Mouse (Mus musculus): ENCODE measurements around the gene Zbp1. TPM values are rescaled to one million over a fixed set of nuclear protein-coding genes. Genes with fewer than 3 reads are reported as not detected.
A peak's percentile ranks its signal among the peaks of the same experiment; 100 is the strongest.

The Zbp1 gene
- polyA plus RNA-seq, 1 experiment, result 63.7 TPM

DNA sequence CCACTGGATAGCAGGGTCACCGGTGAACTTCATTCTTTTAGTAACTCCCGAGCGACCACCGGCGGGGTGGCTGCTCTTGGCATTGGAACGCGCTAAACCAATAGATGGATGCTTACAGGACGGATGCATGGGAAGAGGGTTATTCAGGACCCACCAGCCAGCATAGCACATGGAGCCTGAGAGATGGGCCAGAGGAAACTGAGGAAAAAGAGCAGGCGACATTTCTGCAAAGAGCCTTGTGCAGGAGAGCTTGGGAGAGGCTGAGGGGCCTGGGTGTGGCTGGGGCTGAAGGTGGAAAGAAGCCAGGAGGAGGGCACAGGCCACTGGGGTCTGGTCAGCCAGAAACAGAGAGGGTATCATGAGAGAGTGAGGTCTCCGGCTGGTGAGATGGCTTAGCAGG, 35.4 kb downstream of the Zbp1 start:
- DNase-seq, result peak; percentile 0
- Histone ChIP-seq H3K27me3 (ENCODE audit: control insufficient read depth, insufficient read depth, low read length) (no peaks in the 10 kb centered on the region), H3K27ac (ENCODE audit: control insufficient read depth, insufficient read depth, low read length) (no peak overlapping the region), H3K36me3 (ENCODE audit: control insufficient read depth, insufficient read depth, low read length) (no peaks in the 10 kb centered on the region), H3K4me3 (ENCODE audit: control insufficient read depth, insufficient read depth, low read length) (no peak overlapping the region), H3K4me1 (replicated peaks; ENCODE audit: control insufficient read depth, insufficient read depth, low read length) (peaks cover 4% of the 10 kb centered on the region)
- no peak for TF ChIP-seq POLR2A (IDR thresholded peaks at IDR 0.05; ENCODE audit: control insufficient read depth, extremely low read depth, insufficient read depth, low read length, poor library complexity)
- WGBS, result 96% methylated on average over 10 of the region's 10 CpGs

DNA sequence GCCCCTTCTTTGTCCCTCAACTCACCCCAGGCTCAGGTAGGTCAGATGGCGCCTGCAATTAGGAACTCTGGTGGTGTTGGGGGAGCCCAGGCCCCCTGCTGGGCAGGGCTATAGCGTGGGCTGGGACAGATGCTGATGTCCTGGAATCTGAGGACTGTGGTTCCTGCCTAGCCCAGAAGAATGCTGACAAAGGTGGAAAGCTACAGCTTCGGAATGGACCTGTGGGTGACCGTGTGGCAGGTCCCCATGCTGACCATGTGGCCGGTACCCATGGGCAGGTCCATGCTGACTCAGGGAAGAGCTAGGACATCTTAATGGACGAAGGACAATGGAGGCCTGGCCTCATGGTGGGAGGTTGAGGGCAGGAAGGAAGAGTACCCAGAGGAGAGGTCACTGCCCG, 35.9 kb downstream of the Zbp1 start:
- no peaks in the 10 kb centered on the region for H3K36me3 ChIP-seq (ENCODE audit: control insufficient read depth, insufficient read depth, low read length)
- peaks cover 4% of the 10 kb centered on the region for H3K4me1 ChIP-seq (replicated peaks; ENCODE audit: control insufficient read depth, insufficient read depth, low read length)
- no peak for TF ChIP-seq CTCF (IDR thresholded peaks at IDR 0.05; ENCODE audit: borderline replicate concordance, control insufficient read depth, extremely low read depth, insufficient read depth, low read length, poor library complexity)
- no peak for TF ChIP-seq POLR2A (IDR thresholded peaks at IDR 0.05; ENCODE audit: control insufficient read depth, extremely low read depth, insufficient read depth, low read length, poor library complexity)
- no peaks in the 10 kb centered on the region for H3K27me3 ChIP-seq (ENCODE audit: control insufficient read depth, insufficient read depth, low read length)
- H3K27ac ChIP-seq (ENCODE audit: control insufficient read depth, insufficient read depth, low read length), result no peak overlapping the region
- 97% methylated on average over 7 of the region's 7 CpGs for WGBS
- no peak overlapping the region for H3K4me3 ChIP-seq (ENCODE audit: control insufficient read depth, insufficient read depth, low read length)
- no peak for DNase-seq

DNA sequence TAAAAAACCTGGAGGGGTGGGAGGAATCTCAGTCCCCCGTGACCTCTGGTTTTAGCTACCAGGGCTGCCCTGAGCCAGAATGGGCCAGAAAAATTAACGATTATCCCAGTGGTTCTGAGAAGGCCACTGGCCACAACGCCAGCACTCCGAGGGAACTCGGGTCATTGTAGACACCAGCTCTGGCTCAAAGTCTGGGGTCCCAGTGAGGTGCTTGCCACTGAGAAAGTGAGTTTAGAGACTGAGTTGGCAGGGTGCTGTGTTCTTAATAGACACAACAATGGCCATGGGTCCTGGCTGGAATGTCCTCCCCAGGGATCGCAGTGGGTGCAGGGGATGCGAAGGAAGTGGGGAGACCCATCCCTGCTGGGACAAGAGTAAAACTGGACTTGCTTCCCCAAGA, 36.8 kb downstream of the Zbp1 start:
- Histone ChIP-seq H3K27ac (ENCODE audit: control insufficient read depth, insufficient read depth, low read length) (no peak overlapping the region), H3K36me3 (ENCODE audit: control insufficient read depth, insufficient read depth, low read length) (no peaks in the 10 kb centered on the region), H3K4me1 (replicated peaks; ENCODE audit: control insufficient read depth, insufficient read depth, low read length) (peaks cover 13% of the 10 kb centered on the region), H3K27me3 (ENCODE audit: control insufficient read depth, insufficient read depth, low read length) (no peaks in the 10 kb centered on the region), H3K4me3 (ENCODE audit: control insufficient read depth, insufficient read depth, low read length) (no peak overlapping the region)
- WGBS, result 96% methylated on average over 7 of the region's 7 CpGs
- peak; percentile 0 for DNase-seq
- no peak for TF ChIP-seq POLR2A (IDR thresholded peaks at IDR 0.05; ENCODE audit: control insufficient read depth, extremely low read depth, insufficient read depth, low read length, poor library complexity)

DNA sequence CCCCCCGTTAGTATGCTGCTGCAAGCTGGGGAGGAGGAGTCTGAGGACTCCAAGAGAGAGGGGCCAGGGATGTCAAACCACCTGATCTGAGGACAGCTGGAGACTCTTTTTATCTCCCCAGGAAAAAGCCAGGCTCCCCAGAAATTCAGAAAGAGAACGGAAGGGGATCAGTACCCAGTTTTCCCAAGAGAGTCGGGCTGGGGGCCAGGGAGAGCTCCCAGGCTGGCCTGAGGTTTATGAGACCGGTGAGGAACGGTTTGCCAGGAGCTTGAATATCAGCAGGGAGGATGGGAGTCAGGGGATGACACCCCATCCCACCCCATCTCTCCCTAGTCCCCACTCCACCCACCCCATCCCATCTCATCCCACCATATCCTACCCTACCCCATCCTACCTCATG, 37.2 kb downstream of the Zbp1 start:
- no peaks in the 10 kb centered on the region for H3K27me3 ChIP-seq (ENCODE audit: control insufficient read depth, insufficient read depth, low read length)
- no peak overlapping the region for H3K27ac ChIP-seq (ENCODE audit: control insufficient read depth, insufficient read depth, low read length)
- H3K4me3 ChIP-seq (ENCODE audit: control insufficient read depth, insufficient read depth, low read length), result no peak overlapping the region
- no peaks in the 10 kb centered on the region for H3K36me3 ChIP-seq (ENCODE audit: control insufficient read depth, insufficient read depth, low read length)
- no peak for DNase-seq
- 80% methylated on average over 5 of the region's 5 CpGs for WGBS
- TF ChIP-seq CTCF (IDR thresholded peaks at IDR 0.05; ENCODE audit: borderline replicate concordance, control insufficient read depth, extremely low read depth, insufficient read depth, low read length, poor library complexity) (no peak), POLR2A (IDR thresholded peaks at IDR 0.05; ENCODE audit: control insufficient read depth, extremely low read depth, insufficient read depth, low read length, poor library complexity) (no peak)
- peaks cover 12% of the 10 kb centered on the region for H3K4me1 ChIP-seq (replicated peaks; ENCODE audit: control insufficient read depth, insufficient read depth, low read length)

DNA sequence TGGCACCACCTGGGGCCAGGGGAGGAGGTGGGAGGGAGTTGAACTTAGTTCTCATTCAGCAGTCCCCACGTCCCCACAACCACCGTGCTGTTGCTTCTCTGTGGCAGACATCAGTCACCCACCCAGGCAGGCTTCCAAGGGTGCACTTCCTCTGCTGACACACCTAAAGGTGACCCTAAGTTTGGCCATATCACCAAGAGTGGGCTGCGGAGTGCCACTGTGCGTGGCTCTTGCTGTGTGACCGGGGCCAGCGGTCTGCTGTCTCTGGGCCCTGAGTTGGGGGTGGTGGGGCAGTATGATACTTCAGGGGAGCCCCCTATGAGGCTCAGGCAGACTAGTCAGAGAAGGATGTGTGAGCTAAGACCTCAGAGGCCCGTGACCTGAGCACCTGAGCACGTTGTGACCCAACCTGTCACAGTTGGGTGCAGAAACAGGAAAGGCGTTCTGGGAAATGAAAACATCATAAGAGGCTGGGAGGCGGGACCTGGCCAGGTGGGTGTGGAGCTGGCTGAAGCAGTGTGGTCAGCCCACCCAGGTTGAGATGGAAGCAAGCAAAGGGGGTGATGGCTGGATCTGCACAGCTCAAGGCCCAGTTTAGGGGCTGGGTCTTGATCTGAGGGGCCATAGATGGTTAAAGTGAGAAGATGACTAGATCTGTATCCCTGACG, 37.9 kb downstream of the Zbp1 start:
- no peak for TF ChIP-seq CTCF (IDR thresholded peaks at IDR 0.05; ENCODE audit: borderline replicate concordance, control insufficient read depth, extremely low read depth, insufficient read depth, low read length, poor library complexity)
- TF ChIP-seq POLR2A (IDR thresholded peaks at IDR 0.05; ENCODE audit: control insufficient read depth, extremely low read depth, insufficient read depth, low read length, poor library complexity), result no peak
- no peak overlapping the region for H3K27ac ChIP-seq (ENCODE audit: control insufficient read depth, insufficient read depth, low read length)
- H3K4me1 ChIP-seq (replicated peaks; ENCODE audit: control insufficient read depth, insufficient read depth, low read length), result peaks cover 11% of the 10 kb centered on the region
- WGBS, result 83% methylated on average over 11 of the region's 11 CpGs
- peak; percentile 1 for DNase-seq
- H3K36me3 ChIP-seq (ENCODE audit: control insufficient read depth, insufficient read depth, low read length), result no peaks in the 10 kb centered on the region
- H3K4me3 ChIP-seq (ENCODE audit: control insufficient read depth, insufficient read depth, low read length), result no peak overlapping the region
- H3K27me3 ChIP-seq (ENCODE audit: control insufficient read depth, insufficient read depth, low read length), result no peaks in the 10 kb centered on the region

DNA sequence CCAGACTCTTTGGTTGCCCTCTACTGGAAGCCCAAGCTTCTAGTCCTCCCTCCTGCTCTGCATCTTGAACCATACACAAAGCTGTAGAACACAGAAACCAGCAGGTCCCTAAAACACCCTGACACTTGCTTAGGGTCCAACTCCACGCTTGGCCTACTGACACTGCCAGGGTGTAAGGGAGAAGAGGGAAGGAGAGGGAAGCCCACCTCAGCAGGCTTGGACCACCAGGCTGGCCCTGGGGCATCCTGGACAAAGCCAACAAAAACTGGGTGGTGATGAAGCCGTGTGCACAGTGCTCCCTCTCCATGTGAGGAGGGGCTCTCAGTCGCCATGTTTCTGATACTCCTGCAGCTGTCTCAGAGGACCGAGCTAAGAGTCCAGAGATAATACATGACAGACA, 38.7 kb downstream of the Zbp1 start:
- Histone ChIP-seq H3K27ac (ENCODE audit: control insufficient read depth, insufficient read depth, low read length) (no peak overlapping the region), H3K4me3 (ENCODE audit: control insufficient read depth, insufficient read depth, low read length) (no peak overlapping the region), H3K36me3 (ENCODE audit: control insufficient read depth, insufficient read depth, low read length) (no peaks in the 10 kb centered on the region), H3K4me1 (replicated peaks; ENCODE audit: control insufficient read depth, insufficient read depth, low read length) (peaks cover 11% of the 10 kb centered on the region), H3K27me3 (ENCODE audit: control insufficient read depth, insufficient read depth, low read length) (no peaks in the 10 kb centered on the region)
- peak; percentile 0 for DNase-seq
- 97% methylated on average over 4 of the region's 4 CpGs for WGBS
- TF ChIP-seq CTCF (IDR thresholded peaks at IDR 0.05; ENCODE audit: borderline replicate concordance, control insufficient read depth, extremely low read depth, insufficient read depth, low read length, poor library complexity), result no peak
- no peak for TF ChIP-seq POLR2A (IDR thresholded peaks at IDR 0.05; ENCODE audit: control insufficient read depth, extremely low read depth, insufficient read depth, low read length, poor library complexity)

DNA sequence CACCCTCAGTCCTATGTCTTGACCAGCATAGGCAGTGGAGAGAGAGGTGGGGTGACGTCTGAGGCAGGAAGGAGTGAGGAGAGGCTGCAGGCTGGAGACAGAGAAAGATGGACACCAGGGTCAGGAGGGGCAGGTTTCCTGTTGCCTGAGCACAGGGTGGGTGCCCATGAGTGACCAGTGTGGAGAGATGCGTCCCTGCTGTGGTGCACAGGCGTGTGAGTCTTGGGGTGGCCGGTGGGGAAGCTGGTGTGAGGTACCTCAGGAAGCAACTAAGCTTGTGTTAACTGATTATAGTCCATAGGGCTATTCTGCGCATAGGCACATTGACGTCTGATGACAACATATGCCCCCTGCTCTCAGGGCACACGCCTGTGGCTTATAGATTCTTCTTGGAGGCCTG, 39.7 kb downstream of the Zbp1 start:
- no peak for TF ChIP-seq POLR2A (IDR thresholded peaks at IDR 0.05; ENCODE audit: control insufficient read depth, extremely low read depth, insufficient read depth, low read length, poor library complexity)
- no peak for TF ChIP-seq CTCF (IDR thresholded peaks at IDR 0.05; ENCODE audit: borderline replicate concordance, control insufficient read depth, extremely low read depth, insufficient read depth, low read length, poor library complexity)
- no peak overlapping the region for H3K27ac ChIP-seq (ENCODE audit: control insufficient read depth, insufficient read depth, low read length)
- H3K4me3 ChIP-seq (ENCODE audit: control insufficient read depth, insufficient read depth, low read length), result no peak overlapping the region
- DNase-seq, result peak; percentile 0
- peaks cover 19% of the 10 kb centered on the region for H3K4me1 ChIP-seq (replicated peaks; ENCODE audit: control insufficient read depth, insufficient read depth, low read length)
- WGBS, result 94% methylated on average over 7 of the region's 7 CpGs
- H3K27me3 ChIP-seq (ENCODE audit: control insufficient read depth, insufficient read depth, low read length), result no peaks in the 10 kb centered on the region
- no peaks in the 10 kb centered on the region for H3K36me3 ChIP-seq (ENCODE audit: control insufficient read depth, insufficient read depth, low read length)
